Mouse (Mus musculus) lung, adult 2 months (tissue): Measurements from ENCODE around the gene Cldn10.

ENCODE experiments used
- CTCF ChIP-seq: fragments of 200-500 bp; IDR thresholded peaks from 2 replicates; pipeline ENCODE4 v1.5.1; 2011; ENCODE audit warnings: mild to moderate bottlenecking, low read length, control low read depth; ENCODE audit not compliant: insufficient read depth
- POLR2A ChIP-seq: fragments of 200-500 bp; IDR thresholded peaks from 2 replicates; pipeline ENCODE4 v1.6.1; 2011; ENCODE audit warnings: low read depth, mild to moderate bottlenecking, control low read depth, low read length, borderline replicate concordance; ENCODE audit errors: extremely low read depth

- TF ChIP-seq POLR2A = no peak
- TF ChIP-seq CTCF = no peak
These were observed 135.0 kb downstream of the Cldn10 start for GRCm38 (mm10) chr14:118922667-118923184.
